Mouse (Mus musculus) liver (tissue): ENCODE measurements at regions not wholly inside any gene's neighbourhood (a gene's known extent, or its start where the extent isn't known, plus 50 kb on each side); places are given as distances from the start of the nearest gene placed in this dataset.

Experiments used
- DNase-seq: peaks from one replicate; pipeline ENCODE4 v3.0.0-alpha.2; 2020; ENCODE audit warnings: mixed read lengths

DNA sequence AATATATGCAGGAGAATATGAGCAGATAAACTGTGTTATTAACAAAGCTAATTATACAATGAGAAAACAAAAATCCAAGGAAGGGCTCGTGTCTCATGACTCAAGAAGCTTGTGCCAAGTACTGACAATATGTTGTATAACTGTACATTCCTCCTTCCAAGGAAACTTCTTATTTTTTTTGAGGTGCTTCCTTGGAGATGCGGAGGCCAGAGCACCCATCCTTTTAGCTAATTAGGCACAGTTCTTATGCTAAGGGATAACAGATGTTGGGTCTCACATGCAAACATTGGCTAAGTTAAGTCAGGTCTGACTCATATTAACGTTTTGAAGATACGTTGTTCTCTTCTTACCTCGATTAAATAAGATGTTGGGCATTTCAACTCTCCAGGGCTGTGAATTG, 426.1 kb downstream of the Adra2a start:
- DNase-seq, result no peak

DNA sequence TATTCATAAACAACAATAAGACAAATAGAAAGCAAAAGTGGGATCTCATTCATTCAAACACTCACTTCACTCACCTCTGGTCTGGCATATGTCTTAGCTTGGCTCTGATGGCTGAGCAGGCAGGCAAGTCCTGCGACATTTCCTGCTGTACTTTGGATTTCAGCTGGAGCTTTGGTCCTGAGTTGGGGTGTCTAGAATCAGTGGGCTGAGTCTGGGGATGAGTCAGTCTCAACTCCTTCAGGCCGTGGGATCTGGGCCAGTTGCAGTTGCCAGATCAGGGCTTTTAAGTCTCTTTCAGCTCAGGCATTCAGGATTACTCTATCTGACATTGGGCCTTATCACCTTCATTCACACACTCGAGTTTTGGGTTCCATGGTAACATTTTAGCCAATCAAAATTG, 454.1 kb downstream of the Adra2a start:
- no peak for DNase-seq

DNA sequence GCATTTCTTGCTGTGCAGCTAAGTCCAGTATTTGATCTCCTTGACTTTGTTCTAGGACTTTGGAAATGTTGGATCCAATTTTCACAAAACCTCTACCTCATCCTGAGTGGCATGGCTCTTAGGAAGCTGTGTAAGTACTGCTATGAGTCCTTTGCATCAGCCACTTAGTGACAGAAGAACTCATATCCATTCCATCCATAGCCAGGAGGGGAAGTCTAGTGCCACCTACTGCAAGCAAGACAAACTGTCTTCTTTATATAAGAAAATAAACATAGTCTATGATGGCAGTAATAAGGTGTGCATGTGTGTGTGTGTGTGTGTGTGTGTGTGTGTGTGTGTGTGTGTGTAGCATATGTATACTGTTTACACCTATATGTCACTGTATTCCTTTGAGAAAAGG, 489.9 kb downstream of the Adra2a start:
- DNase-seq, result no peak

DNA sequence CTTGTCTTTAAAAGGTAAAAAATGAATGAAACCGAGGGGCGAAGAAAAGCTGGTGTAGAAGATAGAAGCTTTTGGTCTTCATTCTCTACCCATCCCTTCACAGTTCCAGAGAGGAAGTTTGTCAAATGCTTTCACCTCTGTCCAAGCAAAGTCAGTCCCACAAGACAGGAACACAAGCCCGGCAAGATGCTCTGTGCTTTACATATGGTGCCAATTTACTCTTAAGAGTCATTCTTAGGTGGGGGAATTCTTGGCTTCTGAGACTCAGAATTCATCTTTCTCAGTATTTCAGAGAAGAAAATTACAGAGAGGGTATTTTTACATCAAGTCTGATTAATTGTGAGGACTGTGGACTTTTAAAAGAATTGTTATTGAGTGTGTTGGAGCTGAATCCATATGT, 511.4 kb downstream of the Adra2a start:
- no peak for DNase-seq

DNA sequence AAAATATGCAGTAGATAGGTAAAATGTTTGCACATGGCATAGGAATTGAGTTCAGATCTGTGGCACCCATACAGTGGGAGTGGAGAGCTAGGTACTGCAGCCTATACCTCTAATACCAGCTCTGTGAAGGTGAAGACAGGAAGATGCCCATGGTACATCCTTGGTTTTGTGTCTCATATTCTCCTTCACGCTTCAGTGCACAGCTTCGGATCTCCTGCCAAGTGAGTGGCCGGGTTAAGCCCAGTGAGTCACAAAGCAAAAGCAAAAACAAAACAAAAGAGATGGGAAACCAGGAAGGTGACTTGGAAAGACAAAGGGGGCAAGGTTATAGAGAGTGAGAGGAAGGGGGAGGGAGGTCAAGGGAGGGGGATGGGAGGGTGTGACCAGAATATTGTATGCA, 514.0 kb downstream of the Adra2a start:
- DNase-seq, result no peak

DNA sequence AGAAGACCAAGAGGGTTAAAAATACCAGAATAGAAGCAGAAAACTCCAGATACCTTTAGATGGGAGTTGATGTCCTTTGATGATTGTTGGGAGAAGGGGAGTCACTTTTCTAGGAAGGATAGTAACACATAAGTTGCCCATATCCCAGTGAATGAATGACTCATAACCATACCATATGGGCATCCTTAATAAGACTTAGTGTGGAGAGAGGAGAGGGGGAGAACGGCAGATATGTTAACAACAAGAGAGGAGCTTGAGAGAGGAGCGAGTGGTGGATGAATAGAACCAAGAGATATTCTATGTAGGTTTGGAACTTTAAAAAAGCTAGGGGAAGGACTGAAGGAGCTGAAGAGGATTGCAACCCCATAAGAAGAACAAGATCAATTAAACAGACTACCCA, 539.6 kb downstream of the Adra2a start:
- DNase-seq, result no peak

DNA sequence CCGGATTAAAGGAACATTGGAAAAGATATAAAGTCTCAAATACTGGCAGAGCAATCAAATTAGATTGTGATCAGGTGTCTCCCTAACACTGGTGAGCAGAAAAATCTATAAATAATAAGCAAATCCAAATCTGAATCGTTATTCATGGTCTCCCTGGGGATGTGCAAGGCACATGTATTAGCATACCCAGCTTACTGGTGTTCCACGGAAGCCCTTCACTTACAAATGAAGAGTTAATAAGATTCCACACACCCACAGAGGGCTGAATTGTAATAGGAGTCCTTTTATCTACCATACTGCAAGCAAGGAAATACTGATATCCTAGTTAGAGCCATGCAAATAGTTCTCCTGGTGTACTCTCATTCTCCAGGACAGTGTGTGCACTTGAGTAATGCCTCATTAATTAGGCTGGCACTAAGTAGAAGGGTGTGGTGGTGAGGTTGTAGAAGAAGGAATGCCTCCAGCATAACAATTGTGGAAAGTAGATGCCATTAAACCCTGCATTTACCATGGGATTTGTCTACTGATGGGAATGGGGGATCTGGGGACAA, 540.8 kb downstream of the Adra2a start:
- no peak for DNase-seq

DNA sequence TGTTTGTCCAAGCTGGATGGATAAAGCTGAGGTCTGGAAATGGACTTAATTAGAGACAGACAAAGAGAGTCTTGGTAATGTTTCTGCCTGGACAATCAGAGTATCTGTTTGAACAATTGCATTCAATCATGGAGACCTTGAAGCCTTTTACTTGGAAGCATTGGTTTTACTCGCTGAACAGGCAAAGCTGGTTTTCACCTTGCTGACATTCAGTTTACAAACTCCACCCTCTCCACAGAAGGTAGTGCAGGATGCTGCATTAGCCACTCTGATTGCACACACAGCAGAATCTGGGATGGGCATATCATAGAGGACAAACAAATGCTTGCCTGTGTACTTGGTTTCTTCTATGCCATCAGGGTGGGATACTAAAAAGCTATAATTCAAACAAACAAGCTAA, 541.4 kb downstream of the Adra2a start:
- no peak for DNase-seq

DNA sequence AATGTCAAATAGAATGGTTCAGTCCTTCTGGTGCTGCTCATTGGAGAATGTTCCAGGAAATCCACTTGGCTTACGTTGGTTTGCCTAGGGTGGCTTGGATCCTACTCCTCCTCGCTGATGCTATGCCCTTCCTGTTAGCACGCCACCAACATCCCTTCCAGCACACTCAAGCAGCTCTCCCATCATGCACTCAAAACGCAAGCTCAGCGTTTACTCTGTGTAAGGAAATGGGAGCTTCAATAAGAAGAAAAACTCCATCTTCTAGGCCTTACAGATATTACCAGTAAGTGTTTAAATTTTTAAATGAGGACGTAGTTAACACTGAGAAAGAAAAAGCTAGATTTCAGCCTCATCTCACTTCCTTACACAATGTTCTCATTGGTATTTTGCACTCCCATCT, 523.7 kb downstream of the Gpam start:
- DNase-seq, result no peak

DNA sequence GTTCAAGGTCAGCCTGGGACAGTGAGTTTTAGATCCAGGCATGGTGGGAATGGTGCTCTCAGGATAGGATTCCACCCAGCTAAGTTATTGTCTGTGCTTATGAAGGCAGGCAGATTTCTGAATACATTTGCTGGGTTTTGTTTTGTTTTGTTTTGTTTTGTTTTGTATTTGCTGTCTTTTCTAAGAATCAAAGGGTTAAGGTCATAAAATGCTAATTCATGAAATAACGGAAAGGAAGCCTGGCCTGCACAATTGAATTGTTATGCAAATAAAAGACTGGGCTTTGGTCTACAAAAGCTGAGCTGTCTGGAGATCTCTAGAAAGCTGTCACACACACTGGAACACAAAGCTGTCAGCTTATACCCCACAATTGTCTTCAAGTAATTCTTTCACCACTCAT, 521.7 kb downstream of the Gpam start:
- DNase-seq, result no peak

DNA sequence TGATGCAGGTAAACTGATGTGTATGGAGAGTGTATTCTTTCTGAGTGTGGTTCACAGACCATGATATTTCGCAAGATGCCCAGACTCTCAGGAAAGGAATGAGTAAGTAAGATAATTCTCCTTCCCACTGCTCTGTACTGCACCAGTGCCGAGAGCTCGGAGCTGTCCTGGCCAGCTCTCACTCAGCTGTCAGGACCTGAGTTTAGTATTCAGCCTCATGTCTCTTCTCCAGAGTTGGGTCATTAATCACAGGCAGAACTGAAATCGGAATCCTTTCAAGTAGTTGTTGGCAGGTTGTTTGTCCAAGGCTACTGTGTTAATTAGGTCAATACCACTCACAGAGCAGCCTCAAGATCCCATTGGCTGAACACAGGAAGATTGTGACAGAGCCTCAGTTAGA, 510.1 kb downstream of the Gpam start:
- no peak for DNase-seq
